In the genomic region with DNA sequence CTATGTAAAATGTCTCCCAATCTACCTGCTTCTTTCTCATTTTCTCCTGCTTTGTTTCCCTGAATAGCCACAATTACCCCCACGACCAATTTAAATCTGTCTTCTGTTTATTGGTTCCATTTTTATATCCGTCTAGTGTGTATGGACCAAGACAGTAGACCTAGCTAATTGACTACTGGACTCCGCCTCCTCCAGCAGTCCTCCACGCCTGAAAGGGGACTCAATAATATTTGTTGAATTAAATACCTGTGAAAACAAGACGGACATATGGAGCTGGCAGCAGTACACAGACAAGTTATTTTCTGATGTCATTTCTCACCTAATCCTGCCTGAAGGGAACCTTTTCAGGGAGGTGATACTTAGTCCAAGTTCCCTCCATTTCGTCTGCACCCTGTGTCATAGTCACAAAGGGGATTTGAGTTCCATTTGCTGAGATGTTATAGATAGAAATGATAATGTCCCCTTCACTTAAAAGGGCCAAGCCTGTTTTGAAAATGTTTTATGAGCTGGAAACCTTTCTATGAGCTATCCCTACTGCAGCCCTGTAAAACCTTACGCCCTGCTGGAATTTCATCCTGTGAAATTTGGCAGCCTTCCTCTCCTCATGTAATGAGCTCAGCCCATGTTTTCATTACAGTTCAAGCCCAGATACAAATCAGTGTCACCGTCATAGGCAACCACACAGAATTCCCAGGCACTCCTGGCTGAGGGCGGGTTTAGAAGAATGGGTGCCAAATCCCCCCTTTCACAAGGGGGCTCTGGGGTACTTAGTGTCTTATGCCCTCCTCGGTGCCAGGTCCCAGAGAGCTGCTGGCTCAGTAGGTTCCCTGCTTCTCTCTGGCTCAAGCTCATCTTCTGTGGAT, we compare ENCODE assay signal across 11 mouse cellular contexts.
A peak's percentile ranks its signal among the peaks of the same experiment; 100 is the strongest.
DNase-seq lines count a peak whose midpoint lies in the region; ATAC-seq lines count a peak whose summit lies in the region.
"Had no signal": no experiment of that assay in that cellular context is flagged by ENCODE, and none has a peak within 500 bp of the region (broad histone marks: within the 10 kb centered on the region; RNA-seq: fewer than 3 reads in every experiment).

No protein-coding gene starts in this region.

- no peaks in the 10 kb centered on the region for H3K4me1 ChIP-seq in embryonic facial prominence, embryonic 14.5 days (ENCODE audit: control insufficient read depth, insufficient read depth, low read length)
- H3K4me1 ChIP-seq in embryonic facial prominence, embryonic 10.5 days = no peaks in the 10 kb centered on the region
- no peaks in the 10 kb centered on the region for H3K4me1 ChIP-seq in midbrain, embryonic 16.5 days (ENCODE audit: control insufficient read depth, insufficient read depth, low read length)
- H3K4me1 ChIP-seq: embryonic facial prominence, embryonic 13.5 days; megakaryocyte, embryonic 14.5 days had no signal

- H3K36me3 ChIP-seq in embryonic facial prominence, embryonic 14.5 days (ENCODE audit: control insufficient read depth, insufficient read depth, low read length) = no peaks in the 10 kb centered on the region
- H3K36me3 ChIP-seq in embryonic facial prominence, embryonic 10.5 days (replicated peaks) = no peaks in the 10 kb centered on the region
- no peaks in the 10 kb centered on the region; the same call in 1 of the 2 replicates for H3K36me3 ChIP-seq in midbrain, embryonic 16.5 days (ENCODE audit: control insufficient read depth, insufficient read depth, low read length)
- H3K36me3 ChIP-seq: embryonic facial prominence, embryonic 13.5 days had no signal

- ATAC-seq in embryonic facial prominence, embryonic 14.5 days (ENCODE audit: low read depth) = peak; percentile 62; the same call in 1 of the 2 replicates
- peak; percentile 72; the same call in 1 of the 2 replicates for ATAC-seq in midbrain, embryonic 16.5 days

- H3K9me3 ChIP-seq in embryonic facial prominence, embryonic 14.5 days (ENCODE audit: control insufficient read depth, low read length) = no peaks in the 10 kb centered on the region
- H3K9me3 ChIP-seq in embryonic facial prominence, embryonic 10.5 days = no peaks in the 10 kb centered on the region
- no peaks in the 10 kb centered on the region for H3K9me3 ChIP-seq in midbrain, embryonic 16.5 days (replicated peaks; ENCODE audit: control insufficient read depth, low read length, poor library complexity, severe bottlenecking)
- H3K9me3 ChIP-seq: embryonic facial prominence, embryonic 13.5 days had no signal

- DNase-seq in embryonic facial prominence, embryonic 14.5 days (ENCODE audit: low spot score) = peak; percentile 78
- no peak for DNase-seq in embryonic facial prominence, embryonic 10.5 days (ENCODE audit: low spot score)
- peak; percentile 34 for DNase-seq in lung, postnatal 10 days
- DNase-seq in lung, postnatal 25 days (ENCODE audit: low spot score) = no peak
- peak; percentile 26 to 37 for DNase-seq in heart, adult 9 months (ENCODE audit: low spot score in 2 of 2)
- DNase-seq in left cerebral cortex, adult 18-20 months (ENCODE audit: low spot score in 2 of 2) = no peak
- DNase-seq in thymus, postnatal 25 days = no peak
- DNase-seq: adrenal gland, adult 2 months had no signal

- H3K27me3 ChIP-seq in embryonic facial prominence, embryonic 14.5 days (replicated peaks; ENCODE audit: control insufficient read depth, insufficient read depth, low read length) = no peaks in the 10 kb centered on the region
- no peaks in the 10 kb centered on the region for H3K27me3 ChIP-seq in embryonic facial prominence, embryonic 10.5 days (replicated peaks; ENCODE audit: low read depth, poor library complexity, severe bottlenecking)
- no peaks in the 10 kb centered on the region for H3K27me3 ChIP-seq in midbrain, embryonic 16.5 days (ENCODE audit: control insufficient read depth, insufficient read depth, low read depth, low read length)
- H3K27me3 ChIP-seq: embryonic facial prominence, embryonic 13.5 days; megakaryocyte, embryonic 14.5 days had no signal

- WGBS in embryonic facial prominence, embryonic 14.5 days = 48% methylated on average over 10 of the region's 10 CpGs
- WGBS in embryonic facial prominence, embryonic 10.5 days = 77% methylated on average over 10 of the region's 10 CpGs
- WGBS in midbrain, embryonic 16.5 days = 46% methylated on average over 10 of the region's 10 CpGs

- H3K27ac ChIP-seq in embryonic facial prominence, embryonic 14.5 days (replicated peaks; ENCODE audit: low read depth, low read length) = no peak overlapping the region
- H3K27ac ChIP-seq in embryonic facial prominence, embryonic 10.5 days (replicated peaks) = no peak overlapping the region
- no peak overlapping the region for H3K27ac ChIP-seq in midbrain, embryonic 16.5 days (ENCODE audit: low read length)
- H3K27ac ChIP-seq: embryonic facial prominence, embryonic 13.5 days had no signal

- no peak overlapping the region for H3K4me3 ChIP-seq in embryonic facial prominence, embryonic 14.5 days (ENCODE audit: low read depth, low read length)
- H3K4me3 ChIP-seq in embryonic facial prominence, embryonic 10.5 days = no peak overlapping the region
- H3K4me3 ChIP-seq in midbrain, embryonic 16.5 days (ENCODE audit: low read depth, low read length) = no peak overlapping the region
- H3K4me3 ChIP-seq: embryonic facial prominence, embryonic 13.5 days; megakaryocyte, embryonic 14.5 days had no signal

- no peak overlapping the region for H3K9ac ChIP-seq in embryonic facial prominence, embryonic 14.5 days (ENCODE audit: low read depth, low read length)
- H3K9ac ChIP-seq in midbrain, embryonic 16.5 days (ENCODE audit: low read depth, low read length) = no peak overlapping the region
- H3K9ac ChIP-seq: embryonic facial prominence, embryonic 13.5 days had no signal

- no peak overlapping the region for H3K4me2 ChIP-seq in embryonic facial prominence, embryonic 14.5 days (ENCODE audit: low read depth, low read length)
- no peak overlapping the region for H3K4me2 ChIP-seq in midbrain, embryonic 16.5 days (ENCODE audit: low read length)
- H3K4me2 ChIP-seq: embryonic facial prominence, embryonic 13.5 days had no signal

Comparison
In these comparisons a context has a peak if more than half of its experiments do, and no peak if none do; other contexts are left out.
1. DNase-seq: peak in embryonic facial prominence, embryonic 14.5 days (single experiment), lung, postnatal 10 days (single experiment) and heart, adult 9 months (2 of 2); none in embryonic facial prominence, embryonic 10.5 days (single experiment), lung, postnatal 25 days (single experiment), left cerebral cortex, adult 18-20 months (0 of 2) and thymus, postnatal 25 days (single experiment).